Mouse (Mus musculus): Measurements from ENCODE around the gene Rab11fip3. TPM values are rescaled to one million over a fixed set of nuclear protein-coding genes. Genes with fewer than 3 reads are reported as not detected.

The Rab11fip3 gene
- polyA plus RNA-seq, 1 experiment from 2014 or later, result 18.3 TPM

- H3K4me1 ChIP-seq, result no peaks in the 10 kb centered on the region
- no peaks in the 10 kb centered on the region for H3K27me3 ChIP-seq
- WGBS, result 34% methylated on average over 4 of the region's 4 CpGs
- no peak overlapping the region for H3K9ac ChIP-seq
- H3K4me3 ChIP-seq (replicated peaks), result no peak overlapping the region
- H3K27ac ChIP-seq (replicated peaks), result no peak overlapping the region
- H3K36me3 ChIP-seq, result peaks cover 49% of the 10 kb centered on the region
- 0 out of 2 replicates have a peak, but pooled peaks have one; percentile 41 for ATAC-seq (ENCODE audit: insufficient number of reproducible peaks, low FRiP score, low TSS enrichment, low read depth)
- no peaks in the 10 kb centered on the region for H3K9me3 ChIP-seq (replicated peaks)
- H3K4me2 ChIP-seq (replicated peaks), result no peak overlapping the region
These were observed 59.8 kb downstream of the Rab11fip3 start for GRCm38 (mm10) chr17:26009540-26009939.

GRCm38 (mm10) chr17:26008787-26009186 lies 60.6 kb downstream of the Rab11fip3 start:
- Histone ChIP-seq H3K36me3 (peaks cover 49% of the 10 kb centered on the region), H3K4me3 (replicated peaks) (no peak overlapping the region), H3K4me1 (no peaks in the 10 kb centered on the region), H3K9ac (no peak overlapping the region), H3K27ac (replicated peaks) (no peak overlapping the region), H3K27me3 (no peaks in the 10 kb centered on the region), H3K9me3 (replicated peaks) (no peaks in the 10 kb centered on the region), H3K4me2 (replicated peaks) (no peak overlapping the region)
- ATAC-seq (ENCODE audit: insufficient number of reproducible peaks, low FRiP score, low TSS enrichment, low read depth), result no peak
- WGBS, result 85% methylated on average over 7 of the region's 7 CpGs

GRCm38 (mm10) chr17:26008331-26008730 lies 61.0 kb downstream of the Rab11fip3 start:
- Histone ChIP-seq H3K9me3 (replicated peaks) (no peaks in the 10 kb centered on the region), H3K4me1 (no peaks in the 10 kb centered on the region), H3K4me3 (replicated peaks) (no peak overlapping the region), H3K4me2 (replicated peaks) (no peak overlapping the region), H3K27ac (replicated peaks) (no peak overlapping the region), H3K9ac (no peak overlapping the region), H3K36me3 (peaks cover 49% of the 10 kb centered on the region), H3K27me3 (no peaks in the 10 kb centered on the region)
- ATAC-seq (ENCODE audit: insufficient number of reproducible peaks, low FRiP score, low TSS enrichment, low read depth), result no peak

- Histone ChIP-seq H3K9ac (no peak overlapping the region), H3K4me2 (replicated peaks) (no peak overlapping the region), H3K9me3 (replicated peaks) (no peaks in the 10 kb centered on the region), H3K27me3 (no peaks in the 10 kb centered on the region), H3K36me3 (peaks cover 48% of the 10 kb centered on the region), H3K27ac (replicated peaks) (no peak overlapping the region), H3K4me3 (replicated peaks) (no peak overlapping the region), H3K4me1 (no peaks in the 10 kb centered on the region)
- ATAC-seq (ENCODE audit: insufficient number of reproducible peaks, low FRiP score, low TSS enrichment, low read depth), result no peak
- 84% methylated on average over 2 of the region's 2 CpGs for WGBS
These were observed 61.7 kb downstream of the Rab11fip3 start for GRCm38 (mm10) chr17:26007646-26008045.

GRCm38 (mm10) chr17:26005731-26006450 lies 63.5 kb downstream of the Rab11fip3 start:
- Histone ChIP-seq H3K27ac (replicated peaks) (no peak overlapping the region), H3K4me1 (no peaks in the 10 kb centered on the region)
- 66% methylated on average over 10 of the region's 10 CpGs for WGBS

GRCm38 (mm10) chr17:26004711-26005110 lies 64.6 kb downstream of the Rab11fip3 start:
- peaks cover 37% of the 10 kb centered on the region for H3K36me3 ChIP-seq

More at GRCm38 (mm10) chr17:26005731-26006450, 63.5 kb downstream of the Rab11fip3 start:
- Histone ChIP-seq H3K36me3 (peaks cover 45% of the 10 kb centered on the region), H3K9ac (no peak overlapping the region), H3K4me2 (replicated peaks) (no peak overlapping the region), H3K9me3 (replicated peaks) (no peaks in the 10 kb centered on the region), H3K27me3 (no peaks in the 10 kb centered on the region), H3K4me3 (replicated peaks) (no peak overlapping the region)
- ATAC-seq (ENCODE audit: insufficient number of reproducible peaks, low FRiP score, low TSS enrichment, low read depth), result no peak

GRCm38 (mm10) chr17:26003864-26004263 lies 65.5 kb downstream of the Rab11fip3 start:
- Histone ChIP-seq H3K27ac (replicated peaks) (no peak overlapping the region), H3K4me2 (replicated peaks) (no peak overlapping the region), H3K27me3 (no peaks in the 10 kb centered on the region), H3K36me3 (peaks cover 37% of the 10 kb centered on the region), H3K4me1 (no peaks in the 10 kb centered on the region), H3K9me3 (replicated peaks) (no peaks in the 10 kb centered on the region), H3K4me3 (replicated peaks) (no peak overlapping the region), H3K9ac (no peak overlapping the region)
- WGBS, result 85% methylated on average over 2 of the region's 2 CpGs
- ATAC-seq (ENCODE audit: insufficient number of reproducible peaks, low FRiP score, low TSS enrichment, low read depth), result no peak

More at GRCm38 (mm10) chr17:26004711-26005110, 64.6 kb downstream of the Rab11fip3 start:
- H3K4me2 ChIP-seq (replicated peaks), result no peak overlapping the region
- 91% methylated on average over 15 of the region's 15 CpGs for WGBS
- no peak overlapping the region for H3K9ac ChIP-seq
- H3K9me3 ChIP-seq (replicated peaks), result no peaks in the 10 kb centered on the region
- H3K27ac ChIP-seq (replicated peaks), result no peak overlapping the region
- no peak overlapping the region for H3K4me3 ChIP-seq (replicated peaks)
- no peaks in the 10 kb centered on the region for H3K4me1 ChIP-seq
- no peak for ATAC-seq (ENCODE audit: insufficient number of reproducible peaks, low FRiP score, low TSS enrichment, low read depth)
- H3K27me3 ChIP-seq, result no peaks in the 10 kb centered on the region

- ATAC-seq (ENCODE audit: insufficient number of reproducible peaks, low FRiP score, low TSS enrichment, low read depth), result no peak
- H3K4me1 ChIP-seq, result no peaks in the 10 kb centered on the region
- H3K4me2 ChIP-seq (replicated peaks), result no peak overlapping the region
- H3K4me3 ChIP-seq (replicated peaks), result no peak overlapping the region
- no peaks in the 10 kb centered on the region for H3K27me3 ChIP-seq
- H3K36me3 ChIP-seq, result peaks cover 46% of the 10 kb centered on the region
- no peak overlapping the region for H3K27ac ChIP-seq (replicated peaks)
- 93% methylated on average over 11 of the region's 11 CpGs for WGBS
- no peaks in the 10 kb centered on the region for H3K9me3 ChIP-seq (replicated peaks)
- H3K9ac ChIP-seq, result no peak overlapping the region
These were observed 70.9 kb downstream of the Rab11fip3 start for GRCm38 (mm10) chr17:25998425-25998824.

GRCm38 (mm10) chr17:25993489-25993888 lies 75.9 kb downstream of the Rab11fip3 start:
- Histone ChIP-seq H3K9me3 (replicated peaks) (no peaks in the 10 kb centered on the region), H3K4me1 (no peaks in the 10 kb centered on the region), H3K27ac (replicated peaks) (no peak overlapping the region), H3K4me2 (replicated peaks) (no peak overlapping the region), H3K4me3 (replicated peaks) (no peak overlapping the region), H3K9ac (no peak overlapping the region), H3K27me3 (no peaks in the 10 kb centered on the region), H3K36me3 (peaks cover 80% of the 10 kb centered on the region)
- 89% methylated on average over 3 of the region's 3 CpGs for WGBS
- ATAC-seq (ENCODE audit: insufficient number of reproducible peaks, low FRiP score, low TSS enrichment, low read depth), result no peak

GRCm38 (mm10) chr17:25992274-25992673 lies 77.1 kb downstream of the Rab11fip3 start:
- Histone ChIP-seq H3K4me3 (replicated peaks) (no peak overlapping the region), H3K4me1 (no peaks in the 10 kb centered on the region), H3K9ac (no peak overlapping the region), H3K27ac (replicated peaks) (no peak overlapping the region), H3K36me3 (peaks cover 69% of the 10 kb centered on the region), H3K9me3 (replicated peaks) (no peaks in the 10 kb centered on the region), H3K4me2 (replicated peaks) (no peak overlapping the region), H3K27me3 (no peaks in the 10 kb centered on the region)
- ATAC-seq (ENCODE audit: insufficient number of reproducible peaks, low FRiP score, low TSS enrichment, low read depth), result no peak
- 97% methylated on average over 4 of the region's 4 CpGs for WGBS

GRCm38 (mm10) chr17:25990331-25990730 lies 79.0 kb downstream of the Rab11fip3 start:
- no peak overlapping the region for H3K4me3 ChIP-seq (replicated peaks)
- H3K4me1 ChIP-seq, result peaks cover 6% of the 10 kb centered on the region; the same call in 1 of the 2 replicates
- H3K36me3 ChIP-seq, result peaks cover 58% of the 10 kb centered on the region
- H3K27me3 ChIP-seq, result no peaks in the 10 kb centered on the region
- H3K4me2 ChIP-seq (replicated peaks), result no peak overlapping the region
- no peak for ATAC-seq (ENCODE audit: insufficient number of reproducible peaks, low FRiP score, low TSS enrichment, low read depth)
- no peaks in the 10 kb centered on the region for H3K9me3 ChIP-seq (replicated peaks)
- H3K9ac ChIP-seq, result no peak overlapping the region
- 88% methylated on average over 5 of the region's 5 CpGs for WGBS
- no peak overlapping the region for H3K27ac ChIP-seq (replicated peaks)
